ENCODE assay signal across 8 mouse cellular contexts in genomic region chr5:27677247-27677666, GRCm38 (mm10).
DNase-seq lines count a peak whose midpoint lies in the region; ATAC-seq and TF ChIP-seq lines count a peak whose summit lies in the region.

No protein-coding gene starts in this region.

- TF ChIP-seq CTCF in G1E (IDR thresholded peaks at IDR 0.05; ENCODE audit: low read depth, low read length) = peak; percentile 18; the same call in 1 of the 2 replicates

- peaks cover 8% of the 10 kb centered on the region; the same call in 1 of the 2 replicates for H3K27me3 ChIP-seq in G1E (ENCODE audit: insufficient read depth, low read length)

- H3K36me3 ChIP-seq in G1E (replicated peaks) = no peaks in the 10 kb centered on the region

- H3K4me3 ChIP-seq in G1E (ENCODE audit: low read depth, low read length) = no peak overlapping the region

- DNase-seq in A20 (ENCODE audit: low read depth, low spot score) = peak; percentile 49
- DNase-seq in G1E (ENCODE audit: low spot score) = no peak
- DNase-seq in cerebellum, adult 9-10 months = peak; percentile 48
- DNase-seq in frontal cortex, postnatal 36 days (ENCODE audit: low spot score in 2 of 2) = peak; percentile 80 to 82
- peak; percentile 41 for DNase-seq in layer of hippocampus, adult 9-10 months (ENCODE audit: low spot score)
- DNase-seq in lung, postnatal 14 days = peak; percentile 16
- peak; percentile 76 for DNase-seq in telencephalon, adult 2 months (ENCODE audit: low read depth, low spot score)

- ATAC-seq in G1E (ENCODE audit: extremely low read depth, insufficient number of reproducible peaks, low FRiP score, poor library complexity, severe bottlenecking) = no peak
- ATAC-seq in CD4-positive, CD25-positive, alpha-beta regulatory T cell, adult 4 months = no peak

- no peaks in the 10 kb centered on the region for H3K4me1 ChIP-seq in G1E (ENCODE audit: insufficient read depth, low read depth, low read length)

- H3K9me3 ChIP-seq in G1E (replicated peaks) = no peaks in the 10 kb centered on the region
